Mouse (Mus musculus): ENCODE measurements around the gene Cav3. TPM values are rescaled to one million over a fixed set of nuclear protein-coding genes. Genes with fewer than 3 reads are reported as not detected.

Gene Cav3
- polyA plus RNA-seq, 1 experiment from 2014 or later = 2.6 TPM

DNA sequence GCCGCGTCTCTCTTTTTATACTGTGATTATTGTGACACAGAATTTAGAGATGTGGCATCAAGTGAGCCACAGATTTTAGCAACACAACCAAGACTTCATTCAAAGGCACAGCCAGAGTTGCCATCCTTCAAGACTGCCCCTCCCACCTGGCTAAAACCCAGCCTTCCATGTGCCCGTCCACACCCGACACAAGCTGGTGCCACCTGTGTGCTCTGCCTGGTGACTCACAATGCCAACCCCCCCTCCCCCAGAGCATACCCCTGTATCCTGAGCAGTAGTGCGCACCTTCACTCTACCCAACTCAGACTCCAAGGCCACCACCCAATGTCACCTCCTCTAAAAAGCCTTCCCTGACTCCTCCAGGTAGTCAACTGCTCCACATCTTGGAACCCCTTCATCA is 2.2 kb downstream of the Cav3 start:
- no peak overlapping the region for H3K9ac ChIP-seq (ENCODE audit: low read depth, low read length)
- no peaks in the 10 kb centered on the region for H3K9me3 ChIP-seq (replicated peaks; ENCODE audit: low read length)
- no peak for TF ChIP-seq CTCF (IDR thresholded peaks at IDR 0.05; ENCODE audit: low read depth)
- H3K4me2 ChIP-seq (ENCODE audit: low read length) = no peak overlapping the region
- no peaks in the 10 kb centered on the region for H3K27me3 ChIP-seq (ENCODE audit: insufficient read depth, low read length)
- H3K36me3 ChIP-seq (ENCODE audit: insufficient read depth, low read length) = no peaks in the 10 kb centered on the region
- H3K27ac ChIP-seq = no peak overlapping the region
- no peak for DNase-seq (ENCODE audit: low spot score)
- ATAC-seq (replicated peaks; ENCODE audit: low FRiP score, low read depth) = no peak
- WGBS = 96% methylated on average over 5 of the region's 5 CpGs
- no peak overlapping the region for H3K4me3 ChIP-seq (replicated peaks; ENCODE audit: low read depth, low read length)
- 0 out of 2 replicates have a peak, but pooled peaks cover 6% of the 10 kb centered on the region for H3K4me1 ChIP-seq (replicated peaks; ENCODE audit: insufficient read depth, low read length)

GRCm38 (mm10) chr6:112463331-112463730 is 4.0 kb downstream of the Cav3 start:
- Histone ChIP-seq H3K27ac (no peak overlapping the region), H3K9ac (ENCODE audit: low read depth, low read length) (no peak overlapping the region), H3K4me3 (replicated peaks; ENCODE audit: low read depth, low read length) (no peak overlapping the region), H3K9me3 (replicated peaks; ENCODE audit: low read length) (no peaks in the 10 kb centered on the region), H3K4me1 (replicated peaks; ENCODE audit: insufficient read depth, low read length) (0 out of 2 replicates have a peak, but pooled peaks cover 6% of the 10 kb centered on the region), H3K4me2 (ENCODE audit: low read length) (no peak overlapping the region), H3K27me3 (ENCODE audit: insufficient read depth, low read length) (no peaks in the 10 kb centered on the region), H3K36me3 (ENCODE audit: insufficient read depth, low read length) (no peaks in the 10 kb centered on the region)
- 84% methylated on average over 6 of the region's 6 CpGs for WGBS
- DNase-seq (ENCODE audit: low spot score) (no peak), ATAC-seq (replicated peaks; ENCODE audit: low FRiP score, low read depth) (no peak)
- no peak for TF ChIP-seq CTCF (IDR thresholded peaks at IDR 0.05; ENCODE audit: low read depth)

- no peaks in the 10 kb centered on the region for H3K36me3 ChIP-seq (ENCODE audit: insufficient read depth, low read length)
- WGBS = 82% methylated on average over 3 of the region's 3 CpGs
- H3K9ac ChIP-seq (ENCODE audit: low read depth, low read length) = no peak overlapping the region
- peak overlapping the region; percentile 20 for H3K27ac ChIP-seq
- no peak for ATAC-seq (replicated peaks; ENCODE audit: low FRiP score, low read depth)
- H3K4me3 ChIP-seq (replicated peaks; ENCODE audit: low read depth, low read length) = no peak overlapping the region
- DNase-seq (ENCODE audit: low spot score) = no peak
- H3K4me2 ChIP-seq (ENCODE audit: low read length) = no peak overlapping the region
- H3K9me3 ChIP-seq (replicated peaks; ENCODE audit: low read length) = no peaks in the 10 kb centered on the region
- H3K27me3 ChIP-seq (ENCODE audit: insufficient read depth, low read length) = no peaks in the 10 kb centered on the region
- no peak for TF ChIP-seq CTCF (IDR thresholded peaks at IDR 0.05; ENCODE audit: low read depth)
- 0 out of 2 replicates have a peak, but pooled peaks cover 6% of the 10 kb centered on the region for H3K4me1 ChIP-seq (replicated peaks; ENCODE audit: insufficient read depth, low read length)
Observed at GRCm38 (mm10) chr6:112465441-112465840, 6.1 kb downstream of the Cav3 start.

DNA sequence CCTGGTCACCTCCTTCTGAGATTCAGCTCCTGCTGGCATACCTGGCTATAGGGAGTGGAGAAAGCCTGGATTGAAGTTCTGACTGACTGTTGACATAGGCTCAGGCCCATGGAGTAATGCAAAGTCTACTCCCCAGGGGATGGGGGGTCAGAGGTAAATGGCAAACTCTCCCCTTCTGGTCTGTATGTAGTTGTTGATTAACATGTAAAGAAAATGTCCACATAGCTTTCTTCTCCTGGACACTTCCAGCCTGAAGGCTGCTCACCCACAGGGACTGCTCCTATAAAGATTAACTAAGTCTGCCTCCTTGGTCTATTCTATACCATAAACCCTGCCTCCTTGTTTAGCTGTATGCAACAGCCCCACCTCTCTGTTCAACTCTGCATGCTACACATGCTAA is 6.7 kb downstream of the Cav3 start:
- peak overlapping the region; percentile 20; the same call in 1 of the 2 replicates for H3K27ac ChIP-seq

DNA sequence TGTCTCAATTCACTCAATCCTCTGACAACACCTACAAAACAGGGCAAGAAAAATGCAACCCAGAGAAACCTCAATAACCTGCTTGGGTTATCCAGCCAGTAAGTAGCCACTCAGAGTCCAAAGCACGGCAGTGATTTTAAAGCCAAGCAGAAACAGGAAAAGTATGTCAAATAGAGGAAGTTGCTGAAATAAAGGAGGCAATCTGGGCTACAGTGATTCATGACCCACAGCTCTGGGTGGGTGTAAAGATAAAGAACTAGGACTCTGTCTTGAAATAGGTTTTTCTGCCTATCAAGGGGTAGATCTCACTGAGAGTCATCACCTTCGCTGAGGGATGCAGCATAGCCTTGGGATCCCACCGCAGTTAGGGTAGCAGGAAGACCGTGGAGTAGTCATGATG is 12.3 kb downstream of the Cav3 start:
- ATAC-seq (replicated peaks; ENCODE audit: low FRiP score, low read depth) = no peak
- TF ChIP-seq CTCF (IDR thresholded peaks at IDR 0.05; ENCODE audit: low read depth) = no peak
- Histone ChIP-seq H3K27ac (no peak overlapping the region), H3K4me3 (replicated peaks; ENCODE audit: low read depth, low read length) (no peak overlapping the region), H3K9me3 (replicated peaks; ENCODE audit: low read length) (no peaks in the 10 kb centered on the region), H3K4me2 (ENCODE audit: low read length) (no peak overlapping the region), H3K4me1 (replicated peaks; ENCODE audit: insufficient read depth, low read length) (no peaks in the 10 kb centered on the region), H3K9ac (ENCODE audit: low read depth, low read length) (no peak overlapping the region), H3K36me3 (ENCODE audit: insufficient read depth, low read length) (no peaks in the 10 kb centered on the region), H3K27me3 (ENCODE audit: insufficient read depth, low read length) (no peaks in the 10 kb centered on the region)
- 73% methylated on average over 4 of the region's 4 CpGs for WGBS
- peak; percentile 35 for DNase-seq (ENCODE audit: low spot score)

More for the DNA sequence above, 6.7 kb downstream of the Cav3 start:
- 0 out of 2 replicates have a peak, but pooled peaks have one; percentile 55 for ATAC-seq (replicated peaks; ENCODE audit: low FRiP score, low read depth)
- 0 out of 2 replicates have a peak, but pooled peaks cover 6% of the 10 kb centered on the region for H3K4me1 ChIP-seq (replicated peaks; ENCODE audit: insufficient read depth, low read length)
- H3K4me2 ChIP-seq (ENCODE audit: low read length) = no peak overlapping the region
- no peak for TF ChIP-seq CTCF (IDR thresholded peaks at IDR 0.05; ENCODE audit: low read depth)
- no peaks in the 10 kb centered on the region for H3K27me3 ChIP-seq (ENCODE audit: insufficient read depth, low read length)
- no peak overlapping the region for H3K4me3 ChIP-seq (replicated peaks; ENCODE audit: low read depth, low read length)
- no peaks in the 10 kb centered on the region for H3K9me3 ChIP-seq (replicated peaks; ENCODE audit: low read length)
- no peaks in the 10 kb centered on the region for H3K36me3 ChIP-seq (ENCODE audit: insufficient read depth, low read length)
- H3K9ac ChIP-seq (ENCODE audit: low read depth, low read length) = no peak overlapping the region
- no peak for DNase-seq (ENCODE audit: low spot score)

- Histone ChIP-seq H3K27ac (no peak overlapping the region), H3K4me1 (replicated peaks; ENCODE audit: insufficient read depth, low read length) (no peaks in the 10 kb centered on the region), H3K9ac (ENCODE audit: low read depth, low read length) (no peak overlapping the region), H3K4me2 (ENCODE audit: low read length) (no peak overlapping the region), H3K4me3 (replicated peaks; ENCODE audit: low read depth, low read length) (no peak overlapping the region), H3K36me3 (ENCODE audit: insufficient read depth, low read length) (no peaks in the 10 kb centered on the region), H3K27me3 (ENCODE audit: insufficient read depth, low read length) (no peaks in the 10 kb centered on the region), H3K9me3 (replicated peaks; ENCODE audit: low read length) (no peaks in the 10 kb centered on the region)
- TF ChIP-seq CTCF (IDR thresholded peaks at IDR 0.05; ENCODE audit: low read depth) = no peak
- no peak for DNase-seq (ENCODE audit: low spot score)
- 54% methylated on average over 13 of the region's 13 CpGs for WGBS
- no peak for ATAC-seq (replicated peaks; ENCODE audit: low FRiP score, low read depth)
Observed at GRCm38 (mm10) chr6:112479861-112480260, 20.6 kb downstream of the Cav3 start.

DNA sequence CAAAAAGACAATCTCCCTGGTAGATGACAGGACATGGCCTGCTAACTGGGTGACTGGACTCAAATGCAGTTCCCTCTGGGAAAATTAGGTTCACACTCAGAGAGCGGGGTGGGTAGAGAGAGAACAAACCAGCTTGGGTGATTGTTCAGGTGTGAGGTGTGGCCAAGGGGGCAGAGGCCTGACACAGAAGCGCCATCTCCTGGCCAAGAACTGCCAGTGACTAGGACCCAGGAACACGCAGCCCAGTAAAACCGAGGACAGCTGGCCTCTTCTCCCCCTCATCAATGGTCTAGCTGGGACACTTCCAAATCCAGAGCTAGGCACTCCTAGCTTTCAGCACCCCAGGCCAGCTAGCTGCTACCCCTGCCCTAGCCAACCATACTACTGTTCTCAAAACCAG is 25.0 kb downstream of the Cav3 start:
- 6% methylated on average over 4 of the region's 4 CpGs for WGBS
- Histone ChIP-seq H3K27me3 (ENCODE audit: insufficient read depth, low read length) (peaks cover 13% of the 10 kb centered on the region; the same call in 1 of the 2 replicates), H3K4me3 (replicated peaks; ENCODE audit: low read depth, low read length) (no peak overlapping the region), H3K27ac (no peak overlapping the region), H3K9ac (ENCODE audit: low read depth, low read length) (no peak overlapping the region), H3K9me3 (replicated peaks; ENCODE audit: low read length) (no peaks in the 10 kb centered on the region), H3K4me1 (replicated peaks; ENCODE audit: insufficient read depth, low read length) (peaks cover 3% of the 10 kb centered on the region; the same call in 1 of the 2 replicates), H3K36me3 (ENCODE audit: insufficient read depth, low read length) (no peaks in the 10 kb centered on the region), H3K4me2 (ENCODE audit: low read length) (peak overlapping the region; percentile 26; the same call in 1 of the 2 replicates)
- no peak for ATAC-seq (replicated peaks; ENCODE audit: low FRiP score, low read depth)
- DNase-seq (ENCODE audit: low spot score) = peak; percentile 69
- TF ChIP-seq CTCF (IDR thresholded peaks at IDR 0.05; ENCODE audit: low read depth) = peak; percentile 89
